Mouse (Mus musculus) thymus, adult 2 months (tissue): Measurements from ENCODE around the gene Comt.

Experiments used
- CTCF ChIP-seq: fragments of 200-500 bp; IDR thresholded peaks from 2 replicates; pipeline ENCODE4 v1.5.1; 2012; ENCODE audit warnings: mild to moderate bottlenecking, control low read depth, low read length, moderate library complexity, borderline replicate concordance; ENCODE audit not compliant: control insufficient read depth, poor library complexity, insufficient read depth; ENCODE audit errors: extremely low read depth
- POLR2A ChIP-seq: fragments of 200-500 bp; IDR thresholded peaks from 2 replicates; pipeline ENCODE4 v1.6.1; 2012; ENCODE audit warnings: mild to moderate bottlenecking, low read length, control low read depth, moderate library complexity; ENCODE audit not compliant: control insufficient read depth, poor library complexity, insufficient read depth; ENCODE audit errors: extremely low read depth

GRCm38 (mm10) chr16:18390399-18390798 lies 36.3 kb downstream of the Comt start:
- TF ChIP-seq POLR2A (no peak), CTCF (no peak)
